Mouse (Mus musculus): ENCODE results near the gene Fhad1. TPM values are rescaled to one million over a fixed set of nuclear protein-coding genes. Genes with fewer than 3 reads are reported as not detected.

The Fhad1 gene
- total RNA-seq, 2 experiments from 2014 or later = 1.4 to 2.0 TPM

- no peak for DNase-seq (ENCODE audit: low spot score in 2 of 2)
These were observed 147.9 kb downstream of the Fhad1 start for GRCm38 (mm10) chr4:141866933-141867490.

- DNase-seq (ENCODE audit: low spot score in 2 of 2) = no peak
These were observed 149.3 kb downstream of the Fhad1 start for GRCm38 (mm10) chr4:141865600-141865999.

GRCm38 (mm10) chr4:141865006-141865405, 149.9 kb downstream of the Fhad1 start:
- DNase-seq (ENCODE audit: low spot score in 2 of 2) = no peak

DNA sequence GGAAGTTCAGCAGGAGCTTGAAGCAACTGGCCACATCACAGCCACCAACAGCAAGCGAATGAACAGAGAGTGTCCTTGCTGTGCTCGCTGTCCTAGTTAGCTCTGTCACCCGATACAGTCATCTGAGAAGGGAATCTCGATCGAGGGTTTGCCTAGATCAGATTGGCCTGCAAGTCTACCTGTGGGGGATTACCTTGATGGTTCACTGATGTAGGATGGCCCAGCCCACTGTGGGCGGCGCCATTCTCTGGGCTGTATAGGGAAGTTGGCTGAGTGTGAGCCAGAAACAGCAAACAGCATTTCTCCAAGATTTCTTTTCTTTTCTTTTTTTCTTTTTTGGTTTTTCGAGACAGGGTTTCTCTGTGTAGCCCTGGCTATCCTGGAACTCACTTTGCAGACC, 150.4 kb downstream of the Fhad1 start:
- DNase-seq (ENCODE audit: low spot score in 2 of 2) = no peak

- no peak for DNase-seq (ENCODE audit: low spot score in 2 of 2)
These were observed 151.1 kb downstream of the Fhad1 start for GRCm38 (mm10) chr4:141863726-141864280.

DNA sequence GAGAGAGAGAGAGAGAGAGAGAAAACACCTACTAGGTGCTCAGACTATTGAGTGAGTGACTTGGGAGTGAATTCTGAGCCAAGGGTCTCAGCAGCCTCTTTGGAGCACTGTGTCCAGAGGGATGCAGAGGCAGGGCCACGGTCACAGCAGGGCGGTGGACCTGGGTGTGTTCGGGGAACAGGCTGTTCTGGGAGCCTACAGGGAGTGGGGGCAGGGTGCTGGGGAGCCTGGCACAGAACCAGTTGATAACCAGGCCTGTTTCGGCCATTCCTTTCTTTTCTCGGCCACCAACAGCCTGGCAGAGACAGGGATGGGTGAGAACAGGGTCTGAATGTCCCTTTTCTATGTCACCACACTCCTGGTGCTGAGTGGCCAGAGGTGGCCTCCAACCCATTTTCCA, 152.0 kb downstream of the Fhad1 start:
- no peak for DNase-seq (ENCODE audit: low spot score in 2 of 2)

DNA sequence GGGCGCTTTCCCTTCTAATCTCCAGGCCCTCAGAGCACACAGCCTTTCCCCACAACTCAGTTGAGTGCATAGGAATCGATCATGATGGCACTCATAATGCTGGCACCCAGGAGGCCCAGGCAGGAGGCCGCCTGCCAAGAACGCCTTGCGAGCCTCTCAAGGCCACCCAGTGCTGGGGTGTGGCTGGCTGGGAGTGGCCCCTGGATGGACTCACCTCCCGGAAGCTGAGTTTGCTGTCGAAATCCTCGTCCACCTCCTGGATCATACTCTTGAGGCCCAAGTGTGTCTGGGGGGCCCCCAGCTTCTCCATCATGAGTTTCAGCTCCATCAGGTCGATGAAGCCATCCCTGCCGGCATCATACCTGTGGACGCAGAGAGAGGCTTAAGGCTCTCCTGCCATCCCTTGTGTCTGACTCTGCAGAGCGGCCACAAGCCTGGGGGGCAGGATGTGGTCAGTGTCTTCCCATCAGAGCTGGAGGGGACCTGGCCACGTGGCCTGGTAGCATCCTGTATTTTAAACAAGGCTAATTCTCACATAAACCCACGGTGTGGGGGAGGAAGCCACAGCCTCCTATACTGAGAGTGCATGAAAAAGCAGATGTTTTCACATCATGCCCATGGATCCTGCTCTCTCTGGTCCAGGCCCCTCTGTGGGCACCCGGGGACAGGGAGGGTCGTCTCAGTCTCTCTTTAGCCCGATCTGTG, 153.1 kb downstream of the Fhad1 start:
- no peak for DNase-seq (ENCODE audit: low spot score in 2 of 2)

- no peak for DNase-seq (ENCODE audit: low spot score in 2 of 2)
These were observed 154.5 kb downstream of the Fhad1 start for GRCm38 (mm10) chr4:141860246-141860841.

DNA sequence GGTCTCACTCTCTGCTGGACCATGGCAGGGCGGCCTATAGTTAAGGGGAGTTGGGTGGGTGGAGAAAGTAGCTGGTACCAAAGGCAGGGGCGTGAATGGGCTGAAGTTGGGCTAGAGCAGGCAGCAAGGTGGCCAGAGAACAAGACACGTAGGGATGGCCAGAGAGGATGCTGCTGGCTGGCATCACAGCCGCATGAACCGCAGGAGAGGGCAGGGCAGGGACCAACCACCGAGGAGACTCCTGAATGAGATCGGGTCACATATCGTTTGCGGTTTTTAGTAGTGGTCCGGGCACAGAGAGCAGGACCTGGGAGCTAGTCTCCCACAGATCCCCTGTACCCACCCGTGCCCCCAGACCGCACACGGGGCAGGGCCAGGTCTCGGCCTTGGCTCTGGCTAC, 155.5 kb downstream of the Fhad1 start:
- no peak for DNase-seq (ENCODE audit: low spot score in 2 of 2)

DNA sequence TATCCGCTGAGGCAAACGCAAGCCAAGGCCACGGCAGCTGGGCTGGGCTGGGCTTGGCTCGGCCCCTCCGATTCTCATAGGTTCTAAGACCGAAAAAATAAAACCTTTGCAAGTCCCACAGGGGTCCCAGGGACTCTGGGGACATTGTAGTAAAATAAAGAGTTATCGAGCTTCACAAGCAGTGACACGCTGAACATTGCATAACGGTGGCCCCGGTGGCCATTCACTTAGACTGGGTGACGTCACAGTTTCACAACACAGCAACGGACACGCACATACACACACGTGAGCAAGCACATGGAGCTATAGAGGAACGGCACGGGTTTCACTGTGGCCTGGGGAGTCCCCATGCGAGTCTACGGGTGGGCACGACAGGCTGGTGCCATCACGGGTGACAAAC, 156.4 kb downstream of the Fhad1 start:
- no peak for DNase-seq (ENCODE audit: low spot score in 2 of 2)

DNA sequence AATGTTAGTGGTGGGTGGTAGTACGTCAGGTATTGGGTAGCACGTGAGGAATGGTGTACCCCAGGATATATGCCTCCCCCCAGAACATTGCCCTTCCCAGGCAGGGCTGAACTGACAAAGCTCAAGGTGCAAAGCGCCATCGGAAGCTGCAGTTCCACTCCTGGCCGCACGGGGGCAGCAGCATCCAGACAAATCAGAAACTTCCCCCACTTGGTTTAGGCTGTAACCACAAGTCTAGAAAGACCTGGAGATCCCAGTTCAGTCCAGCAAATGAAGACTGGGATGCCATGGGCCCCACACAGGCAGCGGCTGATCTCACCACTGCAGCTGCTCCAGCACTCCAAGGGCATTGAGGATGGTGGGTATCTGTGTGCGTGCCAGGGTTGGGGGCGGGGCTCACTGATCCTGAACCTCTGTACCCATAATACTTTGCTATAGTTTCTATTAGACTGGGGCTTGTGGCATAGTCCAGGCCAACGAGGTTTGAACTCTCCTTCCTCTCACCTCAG, 157.4 kb downstream of the Fhad1 start:
- DNase-seq (ENCODE audit: low spot score in 2 of 2) = peak; percentile 57 to 68

- DNase-seq (ENCODE audit: low spot score in 2 of 2) = no peak
These were observed 161.4 kb downstream of the Fhad1 start for GRCm38 (mm10) chr4:141853437-141853836.

GRCm38 (mm10) chr4:141845999-141846398, 168.9 kb downstream of the Fhad1 start, which contains the start of gene Ctrc:
Gene Ctrc, minus strand, starts transcription at chr4:141846359.
- DNase-seq (ENCODE audit: low spot score in 2 of 2) = no peak

Other genes with a start within 250 kb of the Fhad1 start
- gene Dnajc16, start 224.2 kb downstream of the Fhad1 start, total RNA-seq (2021) = 10 to 100 TPM; 19.8 to 20.1 TPM
- 10 to 100 TPM; 31.5 to 32.4 TPM for gene Casp9, start 221.5 kb downstream of the Fhad1 start, total RNA-seq (2021)
- 1,000 to 10,000 TPM in 1 of 2 experiments, under 1 TPM in 1; 0.56 to 1,571 TPM for gene Cela2a, start 188.9 kb downstream of the Fhad1 start, total RNA-seq (2021)
- gene Ctrc, start 168.7 kb downstream of the Fhad1 start, total RNA-seq (2021) = 10 to 100 TPM in 1 of 2 experiments, not detected in 1; 54.8 TPM
- gene Efhd2, start 140.2 kb downstream of the Fhad1 start, total RNA-seq (2021) = 10 to 100 TPM; 36.3 to 37.1 TPM
- 10 to 100 TPM in 1 of 2 experiments, 1 to 10 TPM in 1; 7.8 to 11.3 TPM for gene Tmem51, start 69.2 kb upstream of the Fhad1 start, total RNA-seq (2021)
- gene Kazn, start 224.3 kb upstream of the Fhad1 start, total RNA-seq (2021) = 10 to 100 TPM; 40.7 to 42.6 TPM